20 mouse cellular contexts compared by ENCODE assay signal in genomic region chr8:48756874-48757273, GRCm38 (mm10).
"Had no signal": no experiment of that assay in that cellular context is flagged by ENCODE, and none has a peak within 500 bp of the region (broad histone marks: within the 10 kb centered on the region; RNA-seq: fewer than 3 reads in every experiment).

No protein-coding gene starts in this region.

- H3K9me3 ChIP-seq: lung, embryonic 15.5 days; midbrain, embryonic 13.5 days; midbrain, embryonic 15.5 days; neural tube, embryonic 12.5 days; stomach, embryonic 15.5 days had no signal

- H3K36me3 ChIP-seq: lung, embryonic 15.5 days; midbrain, embryonic 13.5 days; midbrain, embryonic 15.5 days; neural tube, embryonic 12.5 days; stomach, embryonic 15.5 days had no signal

- H3K4me3 ChIP-seq: lung, embryonic 15.5 days; megakaryocyte, embryonic 14.5 days; midbrain, embryonic 13.5 days; midbrain, embryonic 15.5 days; neural tube, embryonic 12.5 days; stomach, embryonic 15.5 days had no signal

- H3K4me1 ChIP-seq: lung, embryonic 15.5 days; megakaryocyte, embryonic 14.5 days; midbrain, embryonic 15.5 days; neural tube, embryonic 12.5 days; stomach, embryonic 15.5 days had no signal

- H3K4me2 ChIP-seq: lung, embryonic 15.5 days; midbrain, embryonic 11.5 days; midbrain, embryonic 13.5 days; midbrain, embryonic 15.5 days; neural tube, embryonic 12.5 days; stomach, embryonic 15.5 days had no signal

- H3K27me3 ChIP-seq: megakaryocyte, embryonic 14.5 days; midbrain, embryonic 13.5 days; midbrain, embryonic 15.5 days; neural tube, embryonic 12.5 days; stomach, embryonic 15.5 days had no signal

- ATAC-seq: lung, postnatal 0 days; midbrain, embryonic 13.5 days; midbrain, embryonic 15.5 days had no signal

- H3K27ac ChIP-seq: lung, embryonic 15.5 days; macrophage; midbrain, embryonic 13.5 days; midbrain, embryonic 15.5 days; neural tube, embryonic 12.5 days; stomach, embryonic 15.5 days; stomach, postnatal 0 days had no signal

- H3K9ac ChIP-seq: lung, embryonic 15.5 days; midbrain, embryonic 13.5 days; midbrain, embryonic 15.5 days; neural tube, embryonic 12.5 days; stomach, embryonic 15.5 days had no signal

- DNase-seq: lung, adult 2 months; lung, postnatal 14 days; lung, postnatal 36 days; retina, postnatal 1 day; right cerebral cortex, adult 18-20 months; right cerebral cortex, postnatal 25 days; right cerebral cortex, postnatal 4 days; thymus, adult 2 months; thymus, postnatal 25 days; thymus, postnatal 4 days had no signal
